Mouse (Mus musculus) liver, postnatal 0 days (tissue): Measurements from ENCODE around the gene Wfdc15b. TPM values are rescaled to one million over a fixed set of nuclear protein-coding genes. Genes with fewer than 3 reads are reported as not detected.
"Not testable (repeated sequence)": the region's sequence is repeated elsewhere in the genome, so short reads cannot be mapped to it uniquely, and the experiment has no call there.

Source experiments
- ATAC-seq: fragments of 200-750 bp; cut with Nextera tagmentation; 2 replicates; pipeline ENCODE4 v1.8.0; 2017; ENCODE audit warnings: mild to moderate bottlenecking, moderate library complexity
- DNase-seq: peaks from one replicate; pipeline ENCODE4 v3.0.0-alpha.2; 2016
- H3K27ac ChIP-seq: fragments of 300-500 bp; sonication (generic); 2 replicates; pipeline ENCODE4 v1.5.1; 2014; ENCODE audit warnings: antibody characterized with exemption, moderate library complexity, mild to moderate bottlenecking, low read depth
- H3K27me3 ChIP-seq: fragments of 300-500 bp; sonication (generic); 2 replicates; pipeline ENCODE4 v1.6.1; 2014; ENCODE audit warnings: low read length, control low read depth, mixed read lengths; ENCODE audit not compliant: insufficient read depth
- H3K36me3 ChIP-seq: fragments of 300-500 bp; sonication (generic); replicated peaks from 2 replicates; pipeline ENCODE4 v1.6.1; 2014; ENCODE audit warnings: mild to moderate bottlenecking, control low read depth, low read length, moderate library complexity, mixed read lengths; ENCODE audit not compliant: insufficient read depth
- H3K4me1 ChIP-seq: fragments of 300-500 bp; sonication (generic); 2 replicates; pipeline ENCODE4 v1.6.1; 2014; ENCODE audit warnings: antibody characterized with exemption, mild to moderate bottlenecking, control low read depth; ENCODE audit not compliant: insufficient read depth
- H3K4me2 ChIP-seq: fragments of 300-500 bp; sonication (generic); 2 replicates; pipeline ENCODE4 v1.6.1; 2014; ENCODE audit warnings: low read depth, mild to moderate bottlenecking, low read length, moderate library complexity, mixed read lengths
- H3K4me3 ChIP-seq: fragments of 300-500 bp; sonication (generic); 2 replicates; pipeline ENCODE4 v1.5.1; 2014; ENCODE audit warnings: low read depth, low read length
- H3K9ac ChIP-seq: fragments of 300-500 bp; sonication (generic); replicated peaks from 2 replicates; pipeline ENCODE4 v1.6.1; 2014; ENCODE audit warnings: mild to moderate bottlenecking, moderate library complexity
- H3K9me3 ChIP-seq: fragments of 300-500 bp; sonication (generic); 2 replicates; pipeline ENCODE4 v1.6.1; 2016; ENCODE audit warnings: mild to moderate bottlenecking, control low read depth, low read length, mixed read lengths
- CTCF ChIP-seq: sonication (generic); IDR thresholded peaks from 2 replicates; pipeline ENCODE4 v1.5.1; 2016; ENCODE audit warnings: antibody characterized with exemption, low read depth
- EP300 ChIP-seq: IDR thresholded peaks from 2 replicates; pipeline ENCODE4 v1.6.1; 2016; ENCODE audit warnings: antibody characterized with exemption, low read depth, mild to moderate bottlenecking
- WGBS: fragments of 180-500 bp; shearing (Covaris S2); extraction: QIAGEN DNeasy Blood & Tissue Kit; methylation state at CpG from one replicate; pipeline ENCODE4 v1.1.7; 2014; ENCODE audit not compliant: insufficient replicate concordance; 5-methylcytosine and 5-hydroxymethylcytosine counted together
- polyA plus RNA-seq: library from polyadenylated mRNA; unstranded; fragments of >200 nt; fragmentation: Nextera tagmentation; extraction: Ambion mirVana; gene quantifications from 2 replicates; pipeline ENCODE4 v1.2.1, GENCODE M21; 2015

The Wfdc15b gene
- polyA plus RNA-seq, result 0.27 and 0.64 TPM in 2 replicates

GRCm38 (mm10) chr2:164221522-164221921 lies at the start of gene Wfdc15b:
Gene Wfdc15b (minus strand): TSS chr2:164221660.
- no peaks in the 10 kb centered on the region for H3K27me3 ChIP-seq
- no peak within 1 kb of the TSS for H3K27ac ChIP-seq
- DNase-seq (no peak), ATAC-seq (no peak)
- H3K4me1 ChIP-seq, result no peaks in the 10 kb centered on the region
- H3K36me3 ChIP-seq, result no peaks in the 10 kb centered on the region
- TF ChIP-seq CTCF, result no peak
- no peak for TF ChIP-seq EP300
- no peak within 1 kb of the TSS for H3K4me2 ChIP-seq
- no peak within 1 kb of the TSS for H3K9ac ChIP-seq
- H3K4me3 ChIP-seq, result no peak within 1 kb of the TSS
- WGBS, result 64% methylated on average over 11 of the region's 11 CpGs
- H3K9me3 ChIP-seq, result no peaks in the 10 kb centered on the region

DNA sequence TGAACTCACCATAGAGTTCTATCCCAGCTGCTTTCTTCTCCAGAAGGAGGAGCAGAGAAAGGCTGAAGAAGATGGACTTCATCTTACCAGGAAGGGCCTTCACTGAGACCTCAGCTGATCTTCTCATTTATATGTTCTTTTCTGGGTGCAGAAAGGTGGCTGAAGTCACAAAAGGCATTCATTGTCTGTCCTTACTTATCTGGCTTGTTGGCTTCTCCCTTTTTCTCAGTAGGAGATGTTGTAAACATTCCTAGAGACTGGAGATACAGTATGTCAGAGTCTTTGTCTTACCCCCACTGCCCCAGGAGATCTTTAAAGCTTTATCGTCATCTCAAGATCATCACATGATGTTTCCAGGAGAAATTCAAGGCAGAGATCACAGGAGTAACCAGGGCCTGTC lies 35.1 kb upstream of the Wfdc15b start, which contains the start of gene Svs3b:
Svs3b (minus strand) TSS at position 101 of the 400 bp plus-strand sequence.
- H3K4me3 ChIP-seq, H3K9me3 ChIP-seq, H3K27ac ChIP-seq, H3K27me3 ChIP-seq, H3K36me3 ChIP-seq, H3K4me2 ChIP-seq, H3K9ac ChIP-seq, DNase-seq, ATAC-seq, H3K4me1 ChIP-seq: not testable (repeated sequence)
- 61% methylated on average over 1 of the region's 1 CpGs for WGBS

- Histone ChIP-seq H3K4me2 (no peak within 1 kb of the TSS), H3K27ac (no peak within 1 kb of the TSS), H3K9me3 (no peaks in the 10 kb centered on the region), H3K4me1 (no peaks in the 10 kb centered on the region), H3K27me3 (no peaks in the 10 kb centered on the region), H3K4me3 (no peak within 1 kb of the TSS), H3K36me3 (no peaks in the 10 kb centered on the region), H3K9ac (no peak within 1 kb of the TSS)
- WGBS, result 65% methylated on average over 3 of the region's 3 CpGs
- TF ChIP-seq EP300, result no peak
- TF ChIP-seq CTCF, result no peak
- DNase-seq (no peak), ATAC-seq (no peak)
Measured at GRCm38 (mm10) chr2:164238366-164238765, 16.9 kb upstream of the Wfdc15b start, which contains the start of gene Svs2. Gene Svs2 (minus strand): TSS chr2:164238466.

GRCm38 (mm10) chr2:164232671-164233070 lies 11.2 kb upstream of the Wfdc15b start:
- no peak overlapping the region for H3K4me3 ChIP-seq

GRCm38 (mm10) chr2:164228361-164229070 lies 7.1 kb upstream of the Wfdc15b start:
- Histone ChIP-seq H3K4me3 (no peak overlapping the region), H3K36me3 (no peaks in the 10 kb centered on the region), H3K4me2 (no peak overlapping the region), H3K27ac (no peak overlapping the region), H3K27me3 (no peaks in the 10 kb centered on the region), H3K4me1 (no peaks in the 10 kb centered on the region), H3K9ac (no peak overlapping the region), H3K9me3 (no peaks in the 10 kb centered on the region)
- 73% methylated on average over 8 of the region's 8 CpGs for WGBS
- TF ChIP-seq CTCF (no peak), EP300 (no peak)
- ATAC-seq, result no peak
- DNase-seq, result no peak

More at GRCm38 (mm10) chr2:164232671-164233070, 11.2 kb upstream of the Wfdc15b start:
- no peak for ATAC-seq
- no peak overlapping the region for H3K27ac ChIP-seq
- TF ChIP-seq EP300, result no peak
- no peak for TF ChIP-seq CTCF
- H3K9ac ChIP-seq, result no peak overlapping the region
- H3K27me3 ChIP-seq, result no peaks in the 10 kb centered on the region
- H3K9me3 ChIP-seq, result no peaks in the 10 kb centered on the region
- 75% methylated on average over 8 of the region's 8 CpGs for WGBS
- no peaks in the 10 kb centered on the region for H3K36me3 ChIP-seq
- DNase-seq, result no peak
- no peak overlapping the region for H3K4me2 ChIP-seq
- H3K4me1 ChIP-seq, result no peaks in the 10 kb centered on the region

DNA sequence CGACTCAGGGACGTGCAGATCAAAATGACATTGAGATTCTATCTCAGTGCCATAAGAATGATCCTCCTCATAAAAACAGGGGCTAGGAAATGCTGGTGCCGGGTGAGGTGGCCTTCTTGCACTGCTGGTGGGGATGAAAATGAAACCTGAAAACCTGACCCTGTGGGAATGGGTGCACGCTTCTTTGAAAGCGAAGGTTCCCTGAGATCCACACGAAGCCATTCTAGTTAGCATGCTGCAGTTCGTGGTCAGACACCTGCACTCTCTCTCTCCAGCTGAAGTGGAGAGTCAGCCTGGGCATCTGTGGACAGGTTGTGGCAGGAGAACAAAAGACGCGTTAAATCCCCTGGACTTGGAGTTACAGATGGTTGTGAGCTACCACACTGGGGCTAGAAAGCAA lies 2.2 kb downstream of the Wfdc15b start:
- DNase-seq (no peak), ATAC-seq (no peak)
- H3K9me3 ChIP-seq, result no peaks in the 10 kb centered on the region
- 74% methylated on average over 9 of the region's 9 CpGs for WGBS
- no peak for TF ChIP-seq CTCF
- no peaks in the 10 kb centered on the region for H3K4me1 ChIP-seq
- H3K27ac ChIP-seq, result no peak overlapping the region
- no peaks in the 10 kb centered on the region for H3K36me3 ChIP-seq
- H3K4me2 ChIP-seq, result no peak overlapping the region
- H3K4me3 ChIP-seq, result no peak overlapping the region
- H3K9ac ChIP-seq, result no peak overlapping the region
- H3K27me3 ChIP-seq, result no peaks in the 10 kb centered on the region
